Mouse (Mus musculus): Measurements from ENCODE around the gene Rev3l.
A peak's percentile ranks its signal among the peaks of the same experiment; 100 is the strongest.

Rev3l gene

GRCm38 (mm10) chr10:39731736-39732265 lies at the start of gene Rev3l:
Rev3l (plus strand) TSS chr10:39732118.
- DNase-seq (ENCODE audit: low read depth, low spot score), result peak; percentile 88

GRCm38 (mm10) chr10:39682556-39682955 lies 49.4 kb upstream of the Rev3l start:
- DNase-seq (ENCODE audit: low read depth, low spot score), result no peak

GRCm38 (mm10) chr10:39683481-39683880 lies 48.4 kb upstream of the Rev3l start:
- no peak for DNase-seq (ENCODE audit: low read depth, low spot score)

GRCm38 (mm10) chr10:39686811-39687210 lies 45.1 kb upstream of the Rev3l start:
- DNase-seq (ENCODE audit: low read depth, low spot score), result no peak

- DNase-seq (ENCODE audit: low read depth, low spot score), result no peak
These were observed 44.1 kb upstream of the Rev3l start for GRCm38 (mm10) chr10:39687851-39688250.

- no peak for DNase-seq (ENCODE audit: low read depth, low spot score)
These were observed 40.4 kb upstream of the Rev3l start for GRCm38 (mm10) chr10:39691351-39692064.

GRCm38 (mm10) chr10:39692152-39692551 lies 39.8 kb upstream of the Rev3l start:
- DNase-seq (ENCODE audit: low read depth, low spot score), result no peak

- DNase-seq (ENCODE audit: low read depth, low spot score), result no peak
These were observed 24.0 kb upstream of the Rev3l start for GRCm38 (mm10) chr10:39707717-39708510.

- no peak for DNase-seq (ENCODE audit: low read depth, low spot score)
These were observed 15.0 kb upstream of the Rev3l start for GRCm38 (mm10) chr10:39716936-39717335.

GRCm38 (mm10) chr10:39730976-39731735 lies 762 bp upstream of the Rev3l start:
- peak; percentile 92 for DNase-seq (ENCODE audit: low read depth, low spot score)

- peak; percentile 67 for DNase-seq (ENCODE audit: low read depth, low spot score)
These were observed 565 bp downstream of the Rev3l start for GRCm38 (mm10) chr10:39732266-39733100.

- no peak for DNase-seq (ENCODE audit: low read depth, low spot score)
These were observed 1.1 kb downstream of the Rev3l start for GRCm38 (mm10) chr10:39733101-39733399.

- DNase-seq (ENCODE audit: low read depth, low spot score), result no peak
These were observed 1.6 kb downstream of the Rev3l start for GRCm38 (mm10) chr10:39733421-39733930.

GRCm38 (mm10) chr10:39736187-39736586 lies 4.3 kb downstream of the Rev3l start:
- DNase-seq (ENCODE audit: low read depth, low spot score), result no peak

- no peak for DNase-seq (ENCODE audit: low read depth, low spot score)
These were observed 10.1 kb downstream of the Rev3l start for GRCm38 (mm10) chr10:39742057-39742456.

GRCm38 (mm10) chr10:39764752-39765151 lies 32.8 kb downstream of the Rev3l start:
- DNase-seq (ENCODE audit: low read depth, low spot score), result no peak

GRCm38 (mm10) chr10:39766702-39767101 lies 34.8 kb downstream of the Rev3l start:
- DNase-seq (ENCODE audit: low read depth, low spot score), result peak; percentile 29

GRCm38 (mm10) chr10:39772259-39772658 lies 40.3 kb downstream of the Rev3l start:
- DNase-seq (ENCODE audit: low read depth, low spot score), result no peak

- DNase-seq (ENCODE audit: low read depth, low spot score), result no peak
These were observed 42.2 kb downstream of the Rev3l start for GRCm38 (mm10) chr10:39773940-39774726.

GRCm38 (mm10) chr10:39776927-39777326 lies 45.0 kb downstream of the Rev3l start:
- no peak for DNase-seq (ENCODE audit: low read depth, low spot score)
